Mouse (Mus musculus) R1 (cell line): ENCODE measurements around the gene H2-T24.
"Not testable (repeated sequence)": the region's sequence is repeated elsewhere in the genome, so short reads cannot be mapped to it uniquely, and the experiment has no call there.

ENCODE experiments used
- DNase-seq: peaks from one replicate; pipeline ENCODE4 v3.0.0-alpha.2; 2018; ENCODE audit warnings: low read depth, low spot score

Gene H2-T24

DNA sequence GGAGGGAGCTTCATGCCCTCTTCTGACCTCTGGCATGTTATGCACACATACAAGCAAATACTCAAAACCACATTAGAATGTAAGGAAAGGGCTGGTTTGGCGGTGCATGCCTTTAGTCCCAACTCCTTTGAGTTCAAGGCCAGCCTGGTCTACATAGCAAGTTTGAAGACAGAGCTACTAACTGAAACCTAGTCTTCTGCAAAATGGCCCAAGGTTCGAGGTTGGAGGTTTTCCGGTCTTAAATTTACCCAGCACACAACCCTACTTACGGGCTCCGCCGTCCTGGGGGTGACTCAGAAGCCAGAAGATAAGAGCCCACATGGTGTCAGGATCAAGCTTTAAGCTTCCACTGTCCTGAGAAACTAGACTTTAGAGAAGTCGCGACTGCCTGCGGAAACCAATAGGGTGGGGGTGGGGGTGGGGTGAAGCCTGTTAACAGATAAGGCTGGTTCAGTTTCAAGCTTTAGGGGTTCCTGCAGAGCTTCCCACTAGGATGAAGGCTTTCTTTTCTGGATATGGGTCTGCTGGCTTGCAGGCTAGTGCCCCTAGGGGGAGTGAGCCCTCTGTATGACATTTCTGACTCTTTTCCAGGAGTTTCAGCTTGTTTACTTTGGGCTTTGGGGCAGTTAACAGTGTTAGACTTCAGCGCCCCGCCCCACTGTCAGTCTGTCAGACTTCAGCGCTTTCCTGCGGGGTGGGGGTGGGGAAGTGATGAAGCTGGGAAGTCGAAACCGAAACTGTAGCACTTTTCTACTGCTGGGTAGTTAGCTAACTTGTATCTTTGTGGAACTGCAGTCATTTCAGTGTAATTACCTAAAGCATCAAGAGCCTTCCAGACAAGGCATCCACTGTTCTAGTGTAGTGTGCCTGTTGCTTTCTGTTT, at the start of gene H2-T24:
Gene H2-T24, minus strand, starts transcription at position 370 of the 883 bp plus-strand sequence.
- DNase-seq = peak; percentile 94

DNA sequence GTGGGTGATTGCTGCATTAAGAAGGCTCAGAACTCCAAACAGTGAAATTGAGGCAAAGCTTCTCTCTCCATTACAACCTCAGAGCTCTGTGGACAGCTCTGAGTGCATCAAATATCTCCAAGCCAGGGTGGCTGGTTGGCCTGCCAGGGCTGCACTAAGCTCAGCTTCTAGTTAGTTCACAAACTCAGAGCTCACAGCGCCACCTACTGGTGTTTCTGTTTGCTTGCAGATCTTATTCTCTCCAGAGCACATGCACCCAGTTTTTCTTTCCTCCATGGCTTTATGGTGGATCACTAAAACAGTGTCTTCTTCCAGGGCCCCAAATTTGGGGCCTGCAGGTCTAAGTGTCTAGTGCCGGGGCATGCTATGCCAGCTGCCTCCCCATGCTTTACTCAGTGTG, 40.5 kb upstream of the H2-T24 start:
- DNase-seq = peak; percentile 93

DNA sequence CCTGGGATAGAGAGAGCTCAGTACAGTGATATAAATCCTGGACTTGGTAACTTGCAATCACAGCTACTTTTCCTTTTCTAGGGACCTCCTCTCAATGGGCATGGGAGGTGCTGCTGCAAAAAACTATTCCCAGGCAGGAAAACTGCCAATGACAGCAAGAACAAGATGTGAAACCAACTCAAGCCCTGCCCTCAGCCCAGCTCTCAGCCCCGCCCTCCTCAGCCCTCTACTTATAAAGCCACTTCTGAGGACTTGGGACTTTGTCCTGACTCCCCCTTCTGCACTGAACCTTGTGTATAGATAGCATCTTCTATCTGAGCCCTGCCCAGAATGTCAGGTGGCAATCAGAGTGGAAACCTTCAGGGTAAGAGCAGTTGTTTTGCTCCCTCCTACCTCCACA, 38.0 kb upstream of the H2-T24 start, which contains the start of gene Gm11127:
Gene Gm11127, minus strand, starts transcription at position 10 of the 400 bp plus-strand sequence.
- not testable (repeated sequence) for DNase-seq

DNA sequence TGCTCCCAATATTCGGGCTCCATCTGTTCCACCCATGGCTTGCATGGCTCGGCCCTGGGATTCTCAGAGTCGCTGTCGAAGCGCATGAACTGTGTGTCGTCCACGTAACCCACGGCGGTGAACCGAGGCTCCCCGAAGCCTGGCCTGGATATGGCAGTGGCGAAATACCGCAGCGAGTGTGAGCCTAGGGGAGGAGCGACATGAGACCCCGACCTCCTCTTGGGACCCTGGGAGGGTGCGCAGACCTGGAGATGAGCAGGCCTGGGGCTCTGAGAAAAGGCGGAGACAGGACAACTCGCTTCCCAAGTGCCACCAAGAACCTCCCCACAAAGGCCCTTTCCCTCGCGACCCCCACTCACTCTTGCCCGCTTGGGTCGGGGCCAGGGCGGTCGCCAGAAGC, 37.6 kb upstream of the H2-T24 start:
- DNase-seq = not testable (repeated sequence)

DNA sequence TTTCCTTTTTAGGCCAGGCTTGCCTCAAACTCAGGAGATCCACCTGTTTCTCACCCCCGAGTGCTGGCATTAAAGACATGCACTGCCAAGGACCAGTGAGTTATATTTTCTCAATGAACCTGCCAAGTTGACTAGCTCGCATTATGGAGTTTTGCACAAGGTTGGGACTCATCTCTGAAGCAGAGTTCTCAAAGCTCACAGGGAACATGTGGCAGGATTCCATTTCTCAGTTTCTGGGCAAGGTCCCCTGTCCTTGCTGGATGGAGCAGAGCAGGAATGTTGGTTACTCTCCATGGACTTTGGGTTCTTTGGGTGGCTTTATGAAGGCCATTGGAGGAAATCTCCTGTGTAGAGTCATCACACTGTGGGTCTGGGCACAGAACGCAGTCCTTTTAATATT, 22.9 kb upstream of the H2-T24 start:
- DNase-seq = no peak

DNA sequence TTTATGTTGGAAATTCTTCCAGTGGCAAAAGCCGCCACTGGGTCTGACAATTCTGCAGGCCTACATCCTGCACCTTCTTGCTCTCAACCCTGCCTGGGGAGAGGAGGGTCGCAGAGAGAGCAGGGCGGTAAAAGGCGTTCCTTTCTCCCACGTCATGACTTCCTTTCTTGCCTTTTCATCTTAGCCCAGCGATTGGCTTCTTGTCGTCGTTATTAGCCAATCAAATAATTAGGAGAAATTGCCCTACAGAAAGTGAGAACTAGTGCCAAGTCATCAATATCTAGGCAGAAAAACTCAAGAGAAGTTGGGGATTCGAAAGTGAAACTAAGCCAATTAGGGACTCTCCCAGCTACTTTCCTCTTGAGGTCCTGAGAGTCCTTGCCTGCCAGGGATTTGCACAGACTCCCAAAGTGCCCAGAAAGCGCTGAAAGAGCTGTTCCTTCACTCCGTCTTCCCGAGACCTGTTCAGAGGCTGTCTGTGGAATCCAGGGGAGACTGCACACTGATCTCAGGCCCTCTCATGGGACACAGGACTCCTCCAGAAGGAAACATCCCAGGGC, 22.3 kb upstream of the H2-T24 start, which contains the start of the genes H2-T22 and Gm6034:
Gene H2-T22, minus strand, starts transcription at position 138 of the 560 bp plus-strand sequence.
Gene Gm6034, plus strand, starts transcription at position 352 of the 560 bp plus-strand sequence.
- peak; percentile 83 for DNase-seq

DNA sequence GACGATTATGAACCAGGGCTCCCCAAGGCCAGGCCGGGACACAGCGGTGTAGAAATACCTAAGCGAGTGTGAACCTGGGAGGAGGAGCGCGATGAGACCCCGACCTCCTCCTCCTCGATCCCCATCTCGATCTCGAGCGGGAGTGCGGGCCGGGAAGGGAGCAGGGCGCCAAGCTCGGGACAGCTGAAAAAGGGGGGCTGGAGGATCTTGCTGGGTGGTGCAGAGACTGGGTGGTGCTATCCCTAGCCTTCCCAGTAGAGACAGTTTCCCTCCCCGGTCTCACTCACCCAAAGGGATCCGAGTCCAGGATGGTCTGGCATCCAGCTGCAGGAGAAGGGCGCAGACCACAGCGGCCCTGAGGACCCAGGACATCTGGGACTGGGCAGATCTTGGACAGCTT, 21.7 kb upstream of the H2-T24 start:
- DNase-seq = not testable (repeated sequence)

DNA sequence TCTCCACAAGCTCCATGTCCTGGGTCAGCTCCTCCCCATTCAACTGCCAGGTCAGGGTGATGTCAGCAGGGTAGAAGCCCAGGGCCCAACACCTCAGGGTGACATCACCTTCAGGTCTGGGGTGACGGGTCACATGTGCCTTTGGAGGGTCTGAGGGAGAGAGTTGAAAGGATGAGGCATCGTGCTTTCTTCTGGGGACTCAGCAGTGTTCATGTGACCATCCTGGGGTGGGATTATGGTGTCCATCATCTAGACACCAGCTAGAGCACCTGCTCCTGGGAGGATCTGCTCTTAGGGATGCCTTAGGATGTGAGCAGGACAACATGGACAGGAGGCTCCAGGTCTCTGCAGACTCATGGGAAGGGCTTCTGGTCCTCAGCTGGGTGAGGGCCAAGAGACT, 20.2 kb upstream of the H2-T24 start:
- DNase-seq = not testable (repeated sequence)

DNA sequence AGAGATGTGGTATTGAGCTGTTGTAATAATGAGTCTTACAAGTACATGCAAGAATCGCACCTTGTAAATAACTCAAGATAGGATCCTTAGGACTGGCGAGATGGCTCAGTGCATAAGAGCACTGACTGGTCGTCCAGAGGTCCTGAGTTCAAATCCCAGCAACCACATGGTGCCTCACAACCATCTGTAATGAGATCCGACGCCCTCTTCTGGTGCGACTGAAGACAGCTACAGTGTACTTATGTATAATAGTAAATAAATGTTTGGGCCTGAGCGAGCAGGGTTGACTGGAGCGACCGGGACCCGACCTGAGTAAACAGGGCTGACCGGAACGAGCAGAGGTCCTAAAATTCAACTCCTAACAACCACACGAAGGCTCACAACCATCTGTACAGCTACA, 15.8 kb upstream of the H2-T24 start:
- not testable (repeated sequence) for DNase-seq

DNA sequence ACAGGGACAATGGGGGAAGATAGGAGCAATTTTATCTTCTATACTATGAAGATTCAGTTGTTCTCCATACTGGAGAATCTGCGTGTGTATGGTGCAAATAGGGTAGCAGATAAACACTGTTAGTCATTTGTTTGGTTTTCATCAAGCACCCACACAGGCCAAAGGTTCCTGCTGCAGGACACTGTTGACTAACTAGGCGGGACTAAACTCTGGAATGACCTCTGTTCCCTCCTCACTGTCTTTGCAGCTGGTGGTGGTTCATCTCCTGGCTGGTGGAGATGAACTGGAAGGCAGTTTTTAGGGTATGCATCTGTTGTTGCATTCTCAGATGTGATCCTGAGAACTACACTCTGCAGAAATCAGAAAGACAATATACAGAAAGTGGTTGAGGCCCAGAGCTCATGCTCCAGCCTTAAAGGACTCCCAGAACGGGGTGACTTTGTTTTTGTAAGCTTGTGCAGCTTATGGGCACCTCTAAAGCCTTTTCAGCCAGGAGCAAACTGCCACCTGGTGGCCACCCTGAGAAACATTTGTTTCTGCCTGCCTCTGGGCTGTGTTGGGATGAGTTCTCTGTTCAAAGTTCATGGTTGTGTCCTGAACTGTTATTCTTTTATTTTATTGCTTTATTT, 14.8 kb upstream of the H2-T24 start:
- not testable (repeated sequence) for DNase-seq

DNA sequence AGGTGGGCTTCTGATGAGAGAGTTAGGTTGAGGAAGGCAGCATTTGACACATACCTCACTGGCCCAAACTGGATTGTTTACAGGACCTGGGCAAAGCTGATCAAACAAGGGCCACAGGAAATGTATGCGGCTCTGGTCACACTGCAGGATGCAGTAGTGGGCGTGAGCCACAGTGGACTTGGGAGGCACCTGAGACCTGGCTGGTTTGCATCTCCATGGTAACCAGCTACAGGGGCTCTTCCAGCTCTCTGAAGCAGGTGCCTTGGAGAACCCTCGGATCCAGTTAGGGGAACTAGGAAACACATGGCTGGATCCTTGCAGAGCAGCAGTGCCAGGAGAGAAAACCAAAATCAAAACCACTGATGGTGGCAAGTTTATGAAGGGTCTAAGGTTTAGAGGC, 14.2 kb upstream of the H2-T24 start:
- not testable (repeated sequence) for DNase-seq

DNA sequence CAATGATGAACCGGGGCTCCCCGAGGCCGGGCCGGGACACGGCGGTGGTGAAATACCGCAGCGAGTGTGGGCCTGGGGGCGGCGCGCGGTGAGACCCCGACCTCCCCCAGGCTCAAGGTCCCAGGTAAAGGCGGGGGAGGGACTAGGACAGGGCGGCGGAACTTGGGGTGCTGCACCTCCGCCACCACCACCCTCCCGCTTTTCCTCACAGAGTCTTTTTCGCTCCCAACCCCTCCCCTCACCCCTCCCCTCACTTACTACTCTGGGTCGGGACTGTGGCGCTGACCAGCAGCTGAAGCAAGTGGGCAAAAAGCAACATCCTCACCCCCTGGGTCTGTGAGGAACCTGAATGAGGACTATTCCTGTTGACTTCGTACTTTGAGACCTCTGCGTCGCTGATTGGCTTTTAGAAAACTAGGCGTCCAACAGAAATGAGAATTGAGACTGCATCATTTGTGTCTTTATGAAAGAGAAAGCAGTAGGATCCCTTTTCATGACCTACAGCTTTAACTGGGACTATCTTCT, 12.1 kb upstream of the H2-T24 start, which contains the start of gene H2-T23:
Gene H2-T23, minus strand, starts transcription at position 505 of the 525 bp plus-strand sequence.
- DNase-seq = peak; percentile 67

DNA sequence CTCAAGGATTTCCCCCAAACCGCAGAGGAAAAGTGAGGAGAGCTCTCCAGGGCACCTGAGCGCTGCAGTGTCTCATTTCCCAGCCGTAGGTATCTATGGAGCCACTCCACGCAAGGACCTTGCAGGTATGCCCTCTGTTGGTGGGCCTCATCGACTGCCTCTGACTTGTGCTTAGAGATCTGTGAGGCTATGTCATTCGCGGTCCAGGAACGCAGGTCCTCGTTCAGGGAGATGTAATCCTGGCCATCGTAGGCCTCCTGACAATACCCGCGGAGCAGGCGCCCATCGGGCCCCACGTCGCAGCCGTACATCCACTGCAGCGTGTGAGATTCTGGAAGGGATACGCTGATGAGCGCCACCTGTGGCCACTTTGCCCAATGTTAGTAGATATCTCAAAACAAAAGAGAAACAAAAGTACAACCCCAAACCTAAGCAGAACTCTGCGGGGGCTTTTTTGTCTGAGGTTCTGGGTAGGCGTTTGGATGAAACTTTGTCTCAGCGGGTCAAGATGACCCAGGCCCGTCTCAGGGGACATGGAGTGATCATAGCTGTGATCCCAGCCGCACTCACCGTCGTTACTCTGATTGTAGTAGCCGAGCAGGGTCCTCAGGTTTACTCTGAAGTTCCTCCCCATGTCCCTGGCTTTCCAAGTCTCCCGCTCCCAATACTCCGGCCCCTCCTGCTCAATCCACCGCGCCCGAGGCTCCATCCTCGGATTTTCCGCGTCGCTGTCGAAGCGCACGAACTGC, 11.4 kb upstream of the H2-T24 start:
- peak; percentile 56 for DNase-seq

DNA sequence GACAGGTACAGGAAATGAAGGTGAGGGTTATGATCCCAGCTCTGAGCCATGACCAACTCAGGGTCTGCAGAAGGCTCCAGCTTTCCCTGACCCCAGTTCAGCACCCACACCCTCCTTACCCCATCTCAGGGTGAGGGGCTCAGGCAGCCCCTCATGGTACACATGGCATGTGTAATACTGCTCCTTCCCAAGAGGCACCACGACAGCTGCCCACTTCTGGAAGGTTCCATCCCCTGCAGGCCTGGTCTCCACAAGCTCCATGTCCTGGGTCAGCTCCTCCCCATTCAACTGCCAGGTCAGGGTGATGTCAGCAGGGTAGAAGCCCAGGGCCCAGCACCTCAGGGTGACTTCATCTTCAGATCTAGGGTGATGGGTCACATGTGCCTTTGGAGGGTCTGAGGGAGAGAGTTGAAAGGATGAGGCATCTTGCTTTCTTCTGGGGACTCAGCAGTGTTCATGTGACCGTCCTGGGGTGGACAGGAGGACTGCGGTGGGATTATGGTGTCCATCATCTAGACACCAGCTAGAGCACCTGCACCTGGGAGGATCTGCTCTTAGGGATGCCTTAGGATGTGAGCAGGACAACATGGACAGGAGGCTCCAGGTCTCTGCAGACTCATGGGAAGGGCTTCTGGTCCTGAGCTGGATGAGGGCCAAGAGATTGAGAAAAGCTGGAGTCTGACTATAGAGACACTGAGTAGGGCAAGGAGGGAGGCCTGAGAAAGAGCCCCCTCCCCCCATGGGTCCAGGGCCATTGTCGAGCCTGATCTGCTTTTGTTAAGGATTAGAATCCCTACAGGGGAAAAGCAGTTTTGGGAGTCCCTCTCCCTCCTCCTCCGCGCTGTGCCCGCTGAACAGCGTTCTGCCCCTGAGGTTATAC, 10.6 kb upstream of the H2-T24 start:
- not testable (repeated sequence) for DNase-seq

DNA sequence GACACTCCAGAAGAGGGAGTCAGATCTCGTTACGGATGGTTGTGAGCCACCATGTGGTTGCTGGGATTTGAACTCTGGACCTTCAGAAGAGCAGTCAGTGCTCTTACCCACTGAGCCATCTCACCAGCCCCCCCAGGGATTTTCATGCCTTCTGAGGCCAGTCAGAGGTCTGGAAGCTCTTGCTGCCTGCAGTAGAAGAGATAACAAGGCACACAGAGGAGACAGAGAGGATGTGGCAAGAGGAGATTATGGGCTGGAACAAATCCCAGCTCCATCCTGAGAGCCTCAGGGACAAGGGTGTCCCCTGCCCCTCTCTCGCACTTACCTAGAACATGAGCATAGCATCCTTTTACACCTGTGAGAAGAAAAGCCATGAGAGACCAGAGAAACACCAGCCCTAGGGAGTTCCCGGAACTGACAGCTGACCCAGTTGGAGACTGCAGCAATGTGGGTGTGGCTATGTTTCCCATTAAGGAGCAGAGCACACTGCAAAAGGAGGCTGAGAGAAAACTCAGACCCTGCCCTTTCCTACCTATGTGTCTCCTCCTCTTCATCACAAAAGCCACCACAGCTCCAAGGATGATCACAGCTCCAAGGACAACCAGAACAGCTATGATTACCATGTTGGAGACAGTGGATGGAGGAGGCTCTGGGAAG, 9.8 kb upstream of the H2-T24 start:
- DNase-seq = not testable (repeated sequence)

DNA sequence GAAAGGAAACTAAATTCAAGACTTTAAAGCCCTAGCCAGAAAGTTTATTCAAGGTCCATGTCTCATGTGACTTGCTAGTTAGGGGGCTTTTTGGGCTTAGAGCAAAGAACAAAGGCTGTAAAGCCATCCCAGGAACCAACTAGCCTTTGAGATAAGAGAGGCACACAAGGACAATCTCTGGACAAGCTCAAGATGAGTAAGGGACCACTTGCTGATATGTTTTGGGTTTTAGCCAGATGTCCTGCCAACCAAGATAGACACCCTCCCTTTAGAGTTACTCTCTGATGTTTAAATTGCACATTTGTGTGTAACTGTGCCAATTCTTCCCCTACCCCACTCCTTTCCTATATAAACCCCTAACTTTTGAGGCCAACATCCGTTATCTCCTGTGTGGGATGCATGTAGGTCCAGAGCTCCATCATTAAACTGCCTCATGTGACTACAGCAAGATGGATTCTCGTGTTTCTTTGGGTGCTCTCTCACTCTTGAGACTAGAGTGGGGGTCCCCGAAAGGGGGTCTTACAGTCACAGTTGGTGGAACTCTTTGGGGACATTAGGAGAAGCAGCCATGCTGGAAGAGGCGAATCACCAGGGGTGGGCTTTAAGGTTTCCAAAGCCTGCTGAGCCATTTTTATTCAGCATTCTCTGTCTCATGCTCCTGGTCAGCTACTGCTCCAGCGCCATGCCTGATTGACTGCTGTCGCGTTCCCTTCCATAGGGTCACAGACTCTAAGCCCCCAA, 8.7 kb upstream of the H2-T24 start:
- DNase-seq = no peak

DNA sequence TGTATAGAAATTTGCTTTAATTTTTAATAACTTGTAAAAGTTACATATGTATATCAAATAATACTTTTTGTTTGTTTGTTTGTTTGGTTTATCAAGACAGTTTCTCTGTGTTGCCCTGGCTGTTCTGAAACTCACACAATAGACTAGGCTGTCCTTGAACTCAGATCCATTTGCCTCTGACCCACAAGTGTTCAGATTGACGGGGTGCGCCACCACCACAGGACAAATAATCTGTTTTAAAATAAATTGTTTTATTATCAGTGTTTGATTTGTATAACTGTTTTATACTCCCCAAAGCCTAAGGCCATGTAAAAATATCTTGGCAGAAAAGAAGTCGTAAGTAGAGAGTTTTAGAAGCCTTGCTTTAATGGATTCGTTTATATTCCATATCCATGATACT, 7.3 kb upstream of the H2-T24 start:
- no peak for DNase-seq

DNA sequence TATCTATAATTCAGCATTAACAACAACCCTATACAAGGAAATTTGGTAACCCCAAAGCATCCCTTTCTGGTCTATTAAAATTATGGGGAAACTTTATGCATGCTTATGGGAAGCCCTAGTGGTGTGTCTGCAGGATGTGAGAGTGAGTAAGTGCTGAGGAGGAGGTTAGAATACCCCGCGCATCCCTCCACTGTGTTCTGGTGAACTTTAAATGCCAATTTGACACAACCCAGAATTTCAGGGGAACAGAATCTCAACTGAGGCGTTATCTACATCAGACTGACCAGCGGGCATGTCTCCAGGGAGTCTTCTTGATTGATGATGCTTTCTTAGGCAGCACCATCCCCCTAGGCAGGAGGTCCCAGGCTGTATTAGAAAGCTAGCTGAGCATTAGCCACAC, 5.5 kb upstream of the H2-T24 start:
- no peak for DNase-seq

DNA sequence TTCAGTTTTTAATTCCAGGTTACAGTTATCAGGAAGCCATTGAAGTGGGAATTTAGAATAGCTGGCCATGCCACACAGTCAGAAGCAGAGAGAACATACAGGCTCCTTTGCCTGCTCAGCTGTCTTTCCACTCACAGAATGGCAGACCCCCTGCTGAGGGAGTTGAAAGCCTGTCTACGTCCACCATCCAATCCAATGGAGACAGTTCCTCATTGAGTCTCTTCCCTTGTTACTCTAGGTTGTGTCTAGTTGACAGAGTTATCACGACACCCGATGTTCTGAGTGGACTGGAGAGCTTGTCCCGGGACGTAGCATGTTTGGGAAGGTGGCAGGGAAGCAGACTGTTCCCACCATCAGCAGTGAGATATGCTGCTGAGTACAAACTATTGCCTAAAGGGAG, 4.8 kb upstream of the H2-T24 start:
- DNase-seq = peak; percentile 44
